Mouse (Mus musculus): ENCODE results near the gene Tbc1d24. TPM values are rescaled to one million over a fixed set of nuclear protein-coding genes. Genes with fewer than 3 reads are reported as not detected.

Gene Tbc1d24
- polyA plus RNA-seq, 2 experiments = 5.4 to 14.1 TPM

DNA sequence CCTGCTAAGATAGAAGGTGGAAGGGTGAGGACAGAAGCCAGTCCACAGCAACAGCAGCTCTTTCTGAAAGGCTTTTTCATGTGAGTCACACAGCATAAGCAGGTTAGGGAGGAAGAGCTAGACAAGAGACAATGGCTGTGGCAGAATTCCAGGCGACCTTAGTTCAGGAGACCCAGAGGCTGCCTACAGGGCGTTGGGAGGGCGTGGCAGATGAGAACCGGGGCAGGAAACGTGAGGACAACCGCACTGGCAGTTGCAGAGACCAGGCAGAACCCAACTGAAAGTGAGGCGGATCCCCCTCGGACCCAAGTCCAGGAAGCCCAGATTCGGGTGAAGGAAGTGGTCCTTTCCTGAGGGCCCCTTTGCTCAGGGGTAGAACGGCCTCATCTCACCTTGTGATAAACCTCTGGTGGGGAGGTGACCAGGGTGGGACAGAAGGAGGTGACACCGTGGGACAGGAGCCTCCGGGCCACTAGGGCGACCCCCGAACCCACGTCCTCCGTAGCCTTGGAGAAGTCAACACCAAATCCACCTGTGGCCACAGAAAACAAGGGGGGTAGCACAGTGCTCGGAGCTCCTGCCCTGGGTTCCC lies 42.7 kb downstream of the Tbc1d24 start:
- Histone ChIP-seq H3K27ac (peak overlapping the region; percentile 87), H3K27me3 (ENCODE audit: control insufficient read depth, insufficient read depth, low read length) (no peaks in the 10 kb centered on the region), H3K4me3 (ENCODE audit: insufficient read depth in 1 of 2, low read depth in 2 of 2, low read length in 2 of 2) (peak overlapping the region; percentile 61 to 88), H3K4me2 (ENCODE audit: low read depth) (peak overlapping the region; percentile 95), H3K9me3 (ENCODE audit: control insufficient read depth, low read length) (no peaks in the 10 kb centered on the region), H3K36me3 (replicated peaks; ENCODE audit: control insufficient read depth, insufficient read depth, low read depth) (peaks cover 11% of the 10 kb centered on the region), H3K4me1 (replicated peaks; ENCODE audit: control insufficient read depth in 2 of 2, insufficient read depth in 2 of 2, low read length in 1 of 2) (peaks cover 8 to 23% of the 10 kb centered on the region in 2 experiments), H3K9ac (replicated peaks) (peak overlapping the region; percentile 84)
- 0 out of 2 replicates have a peak, but pooled peaks have one; percentile 9 for ATAC-seq (ENCODE audit: insufficient read depth)
- WGBS (ENCODE audit: insufficient replicate concordance) = 2% methylated on average over 17 of the region's 17 CpGs
- TF ChIP-seq EP300 (IDR thresholded peaks at IDR 0.05; ENCODE audit: low read depth) (no peak), CTCF (IDR thresholded peaks at IDR 0.05; ENCODE audit: low read depth) (no peak)
- DNase-seq (ENCODE audit: low read depth in 3 of 3, low spot score in 3 of 3) = no peak

DNA sequence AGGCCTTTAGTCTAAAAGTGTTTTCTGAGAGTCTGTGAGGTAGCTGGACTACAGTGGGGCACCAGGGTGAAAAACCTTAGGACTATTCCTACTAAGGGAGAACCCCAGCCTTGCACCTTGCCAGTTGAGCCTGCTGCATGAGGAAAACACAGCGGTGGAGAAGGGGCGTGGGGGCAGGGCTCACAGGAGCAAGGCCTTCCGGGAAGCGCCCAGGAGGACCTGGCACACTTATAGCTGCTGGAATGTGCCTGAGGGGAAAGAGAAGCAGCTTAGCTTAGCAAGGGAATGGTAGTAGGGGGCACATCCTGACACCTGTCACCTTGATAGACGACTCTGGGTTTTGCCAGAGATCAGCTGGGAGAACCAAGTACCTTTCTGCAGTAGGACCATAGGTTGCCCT lies 43.9 kb downstream of the Tbc1d24 start:
- TF ChIP-seq CTCF (IDR thresholded peaks at IDR 0.05; ENCODE audit: low read depth) = no peak
- TF ChIP-seq EP300 (IDR thresholded peaks at IDR 0.05; ENCODE audit: low read depth) = no peak
- Histone ChIP-seq H3K27ac (no peak overlapping the region), H3K9ac (replicated peaks) (no peak overlapping the region)

DNA sequence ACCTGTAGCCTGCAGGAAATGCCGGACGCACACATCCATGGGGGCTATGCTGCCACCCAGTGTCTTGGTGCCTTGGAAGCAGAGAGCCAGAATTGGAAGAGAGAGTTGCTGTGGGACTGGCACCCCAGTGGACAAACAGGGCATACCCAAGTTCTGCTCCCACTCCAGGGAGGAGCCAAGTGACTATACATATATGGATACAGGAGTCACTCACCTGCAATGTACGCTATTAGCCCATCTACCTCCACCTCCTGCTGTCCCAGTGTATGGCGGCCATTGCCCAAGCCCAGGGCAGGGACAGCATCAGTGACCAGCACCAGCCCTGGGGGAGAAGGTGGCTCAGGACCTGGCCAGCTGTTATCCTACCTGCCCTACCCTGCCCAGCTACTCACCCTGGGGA lies 47.8 kb downstream of the Tbc1d24 start:
- Histone ChIP-seq H3K4me3 (ENCODE audit: insufficient read depth in 1 of 2, low read depth in 2 of 2, low read length in 2 of 2) (no peak overlapping the region), H3K27me3 (ENCODE audit: control insufficient read depth, insufficient read depth, low read length) (no peaks in the 10 kb centered on the region), H3K9me3 (ENCODE audit: control insufficient read depth, low read length) (no peaks in the 10 kb centered on the region), H3K9ac (replicated peaks) (no peak overlapping the region), H3K36me3 (replicated peaks; ENCODE audit: control insufficient read depth, insufficient read depth, low read depth) (no peaks in the 10 kb centered on the region), H3K4me1 (replicated peaks; ENCODE audit: control insufficient read depth in 2 of 2, insufficient read depth in 2 of 2, low read length in 1 of 2) (peaks cover 12 to 17% of the 10 kb centered on the region in 2 experiments), H3K4me2 (ENCODE audit: low read depth) (no peak overlapping the region), H3K27ac (no peak overlapping the region)
- WGBS (ENCODE audit: insufficient replicate concordance) = 84% methylated on average over 4 of the region's 4 CpGs
- TF ChIP-seq EP300 (IDR thresholded peaks at IDR 0.05; ENCODE audit: low read depth) (no peak), CTCF (IDR thresholded peaks at IDR 0.05; ENCODE audit: low read depth) (no peak)
- ATAC-seq (ENCODE audit: insufficient read depth) = no peak
- DNase-seq (ENCODE audit: low read depth in 3 of 3, low spot score in 3 of 3) = no peak

More for the DNA sequence above, 43.9 kb downstream of the Tbc1d24 start:
- 72% methylated on average over 5 of the region's 5 CpGs for WGBS (ENCODE audit: insufficient replicate concordance)
- H3K9me3 ChIP-seq (ENCODE audit: control insufficient read depth, low read length) = no peaks in the 10 kb centered on the region
- H3K4me2 ChIP-seq (ENCODE audit: low read depth) = no peak overlapping the region
- H3K36me3 ChIP-seq (replicated peaks; ENCODE audit: control insufficient read depth, insufficient read depth, low read depth) = peaks cover 2% of the 10 kb centered on the region
- DNase-seq (ENCODE audit: low read depth in 3 of 3, low spot score in 3 of 3) (no peak), ATAC-seq (ENCODE audit: insufficient read depth) (no peak)
- no peak overlapping the region for H3K4me3 ChIP-seq (ENCODE audit: insufficient read depth in 1 of 2, low read depth in 2 of 2, low read length in 2 of 2)
- H3K27me3 ChIP-seq (ENCODE audit: control insufficient read depth, insufficient read depth, low read length) = no peaks in the 10 kb centered on the region
- peaks cover 6 to 15% of the 10 kb centered on the region in 2 experiments for H3K4me1 ChIP-seq (replicated peaks; ENCODE audit: control insufficient read depth in 2 of 2, insufficient read depth in 2 of 2, low read length in 1 of 2)

DNA sequence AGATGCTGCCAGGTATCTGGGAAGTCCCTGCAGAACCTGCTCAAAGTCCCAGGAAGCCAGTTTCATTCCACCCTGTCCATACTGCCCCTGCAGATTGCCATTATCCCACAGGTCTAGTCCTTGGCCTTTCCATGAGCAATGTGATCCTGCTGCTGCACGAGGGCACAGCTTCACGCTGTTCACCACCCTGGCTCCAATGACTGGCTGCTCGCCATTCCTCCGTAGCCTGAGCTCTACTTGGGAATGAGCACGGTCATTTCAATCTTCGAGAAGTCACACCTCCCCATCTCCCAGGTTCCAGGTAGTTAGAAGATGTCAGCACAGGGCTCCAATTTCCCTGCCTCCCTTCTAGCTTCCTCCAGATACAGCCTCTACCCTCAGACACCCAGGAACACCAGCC lies 48.2 kb downstream of the Tbc1d24 start:
- Histone ChIP-seq H3K4me2 (ENCODE audit: low read depth) (no peak overlapping the region), H3K27ac (no peak overlapping the region), H3K9ac (replicated peaks) (no peak overlapping the region), H3K36me3 (replicated peaks; ENCODE audit: control insufficient read depth, insufficient read depth, low read depth) (no peaks in the 10 kb centered on the region), H3K4me1 (replicated peaks; ENCODE audit: control insufficient read depth in 2 of 2, insufficient read depth in 2 of 2, low read length in 1 of 2) (peaks cover 11 to 16% of the 10 kb centered on the region in 2 experiments), H3K9me3 (ENCODE audit: control insufficient read depth, low read length) (no peaks in the 10 kb centered on the region), H3K4me3 (ENCODE audit: insufficient read depth in 1 of 2, low read depth in 2 of 2, low read length in 2 of 2) (no peak overlapping the region), H3K27me3 (ENCODE audit: control insufficient read depth, insufficient read depth, low read length) (no peaks in the 10 kb centered on the region)
- ATAC-seq (ENCODE audit: insufficient read depth) (no peak), DNase-seq (ENCODE audit: low read depth in 3 of 3, low spot score in 3 of 3) (no peak)
- 80% methylated on average over 6 of the region's 6 CpGs for WGBS (ENCODE audit: insufficient replicate concordance)
- TF ChIP-seq EP300 (IDR thresholded peaks at IDR 0.05; ENCODE audit: low read depth) (no peak), CTCF (IDR thresholded peaks at IDR 0.05; ENCODE audit: low read depth) (no peak)

DNA sequence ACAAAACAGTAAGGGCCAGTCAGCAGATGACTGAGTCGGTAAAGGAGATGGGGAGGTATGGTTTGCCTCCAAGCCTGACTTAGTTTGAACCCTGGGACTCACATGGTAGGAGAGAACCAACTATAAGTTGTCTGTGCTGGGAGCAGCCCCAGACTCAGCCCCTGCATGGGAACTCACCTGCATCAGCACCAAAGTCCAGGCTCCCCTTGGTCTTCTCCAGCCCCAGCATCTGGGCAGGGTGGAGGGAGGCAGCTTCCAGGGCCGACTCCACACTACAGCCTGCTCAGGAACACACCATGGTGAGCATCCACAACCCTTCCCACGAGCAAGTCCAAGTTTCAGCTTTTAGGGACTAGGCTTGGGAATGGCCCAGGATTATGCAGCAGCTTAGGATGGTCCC lies 49.0 kb downstream of the Tbc1d24 start:
- WGBS (ENCODE audit: insufficient replicate concordance) = 63% methylated on average over 3 of the region's 3 CpGs
- Histone ChIP-seq H3K27ac (no peak overlapping the region), H3K36me3 (replicated peaks; ENCODE audit: control insufficient read depth, insufficient read depth, low read depth) (no peaks in the 10 kb centered on the region), H3K27me3 (ENCODE audit: control insufficient read depth, insufficient read depth, low read length) (no peaks in the 10 kb centered on the region), H3K4me3 (ENCODE audit: insufficient read depth in 1 of 2, low read depth in 2 of 2, low read length in 2 of 2) (no peak overlapping the region), H3K9me3 (ENCODE audit: control insufficient read depth, low read length) (no peaks in the 10 kb centered on the region), H3K4me1 (replicated peaks; ENCODE audit: control insufficient read depth in 2 of 2, insufficient read depth in 2 of 2, low read length in 1 of 2) (peaks cover 10 to 15% of the 10 kb centered on the region in 2 experiments), H3K4me2 (ENCODE audit: low read depth) (no peak overlapping the region), H3K9ac (replicated peaks) (no peak overlapping the region)
- TF ChIP-seq CTCF (IDR thresholded peaks at IDR 0.05; ENCODE audit: low read depth) = no peak
- no peak for TF ChIP-seq EP300 (IDR thresholded peaks at IDR 0.05; ENCODE audit: low read depth)
- DNase-seq (ENCODE audit: low read depth in 3 of 3, low spot score in 3 of 3) = no peak
- ATAC-seq (ENCODE audit: insufficient read depth) = no peak

Measured in liver, embryonic 14.5 days (tissue).